Mouse (Mus musculus) ES-E14 (cell line): ENCODE results near the gene Marveld1. TPM values are rescaled to one million over a fixed set of nuclear protein-coding genes. Genes with fewer than 3 reads are reported as not detected.

Experiments
- DNase-seq: peaks from one replicate; pipeline ENCODE4 v3.0.0-alpha.2; 2013; ENCODE audit warnings: low read depth, low spot score
- H3K27ac ChIP-seq: 2 replicates; pipeline ENCODE4 v1.5.1; 2012; ENCODE audit warnings: low read depth, mild to moderate bottlenecking, low read length, moderate library complexity, mixed read lengths; ENCODE audit not compliant: poor library complexity, insufficient read depth, severe bottlenecking
- H3K36me3 ChIP-seq: 2 replicates; pipeline ENCODE4 v1.6.1; 2012; ENCODE audit warnings: mild to moderate bottlenecking, low read length, moderate library complexity, mixed read lengths; ENCODE audit not compliant: control insufficient read depth, poor library complexity, insufficient read depth, severe bottlenecking
- H3K4me1 ChIP-seq, 2 experiments: fragments of 150-350 bp in 1 of 2; sonication (generic) in 1 of 2; 2 replicates each; pipeline ENCODE4 v1.6.1; 2012; ENCODE audit warnings: low read length in 2 of 2, mild to moderate bottlenecking in 1 of 2, mixed read lengths in 1 of 2; ENCODE audit not compliant: control insufficient read depth in 2 of 2, insufficient read depth in 2 of 2, poor library complexity in 1 of 2
- H3K4me3 ChIP-seq, 2 experiments: fragments of 150-350 bp in 1 of 2; sonication (generic) in 1 of 2; 2 replicates each; pipeline ENCODE4 v1.5.1; 2012; ENCODE audit warnings: low read length in 2 of 2, low read depth in 1 of 2, mild to moderate bottlenecking in 1 of 2, mixed read lengths in 1 of 2; ENCODE audit not compliant: insufficient read depth in 1 of 2, poor library complexity in 1 of 2, severe bottlenecking in 1 of 2
- H3K9ac ChIP-seq: 2 replicates; pipeline ENCODE4 v1.6.1; 2012; ENCODE audit warnings: low read depth, mild to moderate bottlenecking, low read length, mixed read lengths; ENCODE audit not compliant: poor library complexity, insufficient read depth, severe bottlenecking
- H3K9me3 ChIP-seq: fragments of 150-350 bp; sonication (generic); 2 replicates; pipeline ENCODE4 v1.6.1; 2012; ENCODE audit warnings: low read depth, mild to moderate bottlenecking, low read length; ENCODE audit not compliant: control insufficient read depth, insufficient read depth
- CHD2 ChIP-seq: IDR thresholded peaks from 2 replicates; pipeline ENCODE4 v1.6.1; 2014; ENCODE audit warnings: mild to moderate bottlenecking, low read depth, low read length, inconsistent platforms
- HCFC1 ChIP-seq: IDR thresholded peaks from 2 replicates; pipeline ENCODE4 v1.6.1; 2012; ENCODE audit warnings: low read length, inconsistent platforms, borderline replicate concordance; ENCODE audit not compliant: insufficient read depth
- MAFK ChIP-seq: IDR thresholded peaks from 2 replicates; pipeline ENCODE4 v1.6.1; 2014; ENCODE audit warnings: mild to moderate bottlenecking, low read depth, low read length, inconsistent platforms; ENCODE audit not compliant: insufficient read depth
- ZC3H11A ChIP-seq: IDR thresholded peaks from 2 replicates; pipeline ENCODE4 v1.6.1; 2012; ENCODE audit warnings: low read depth, mild to moderate bottlenecking, inconsistent platforms, low read length, borderline replicate concordance
- ZNF384 ChIP-seq: IDR thresholded peaks from 2 replicates; pipeline ENCODE4 v1.6.1; 2012; ENCODE audit warnings: low read depth, low read length, inconsistent platforms
- in situ Hi-C, 2 experiments: fragments of 600-800 bp; cut with MboI; formaldehyde crosslinking; loops; one replicate each; pipeline ENCODE4 v1.15.1; 2025; ENCODE audit warnings: low sequenced_read_pairs in 2 of 2, inconsistent platforms in 1 of 2; ENCODE audit not compliant: unreplicated experiment in 2 of 2
- total RNA-seq: library from RNA; depleted of rRNA; stranded (reverse); fragments of 300-350 nt; gene quantifications from 2 replicates; pipeline ENCODE4 v1.2.3, GENCODE M21; 2012

Marveld1 gene
- total RNA-seq, 1 experiment, result 39.8 TPM

DNA sequence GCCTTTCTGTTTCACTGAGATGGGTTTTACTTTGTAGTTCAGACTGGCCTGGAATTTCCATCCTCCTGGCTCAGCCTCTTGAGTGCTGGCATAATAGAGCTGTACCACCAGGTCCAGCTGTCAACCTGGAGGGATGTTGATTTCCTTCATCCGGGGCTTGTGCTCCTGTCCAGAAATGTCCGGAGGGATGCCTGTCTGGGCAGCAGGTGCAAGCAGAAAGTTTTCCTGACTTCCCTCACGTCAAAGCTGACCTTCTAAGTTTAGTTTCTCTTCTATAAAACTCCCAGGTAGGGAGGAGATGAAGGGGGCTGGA lies 16.9 kb upstream of the Marveld1 start:
- peak overlapping the region; percentile 67; the same call in 1 of the 2 replicates for H3K9ac ChIP-seq
- H3K27ac ChIP-seq, result peak overlapping the region; percentile 87
- TF ChIP-seq MAFK, result no peak
- TF ChIP-seq HCFC1, result no peak
- TF ChIP-seq ZC3H11A, result no peak
- TF ChIP-seq CHD2, result no peak
- TF ChIP-seq ZNF384, result no peak
- in situ Hi-C loops, result no loop called here
- H3K4me3 ChIP-seq, result peak overlapping the region in 1 of 2 experiments; percentile 14; a peak in 1 of 4 replicates
- H3K36me3 ChIP-seq, result peaks cover 7% of the 10 kb centered on the region
- no peaks in the 10 kb centered on the region for H3K9me3 ChIP-seq
- peaks cover 28 to 33% of the 10 kb centered on the region in 2 experiments for H3K4me1 ChIP-seq
- no peak for DNase-seq

DNA sequence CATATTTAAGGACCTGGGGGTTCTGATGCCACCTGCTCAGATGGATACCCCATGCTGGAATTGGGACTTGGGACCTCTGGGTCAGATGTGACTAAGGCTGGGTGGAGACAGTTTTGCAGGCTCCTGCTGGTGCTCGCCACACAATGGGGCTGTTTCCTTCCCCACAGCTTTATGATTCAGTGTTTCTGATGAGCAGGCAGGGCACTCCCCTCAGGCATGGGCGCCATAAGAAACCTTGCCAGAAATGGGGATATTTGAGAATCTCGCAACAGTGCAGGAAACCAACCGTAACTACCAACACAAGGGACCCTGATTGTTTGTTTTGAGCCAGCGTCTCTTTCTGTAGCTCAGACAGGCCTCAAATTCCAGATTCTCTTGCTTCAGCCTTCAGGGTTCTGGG lies 16.1 kb upstream of the Marveld1 start:
- peak overlapping the region; percentile 26; the same call in 1 of the 2 replicates for H3K9ac ChIP-seq
- in situ Hi-C loops, result no loop called here
- H3K36me3 ChIP-seq, result peaks cover 4% of the 10 kb centered on the region; the same call in 1 of the 2 replicates
- no peak overlapping the region for H3K4me3 ChIP-seq
- peak overlapping the region; percentile 87; the same call in 1 of the 2 replicates for H3K27ac ChIP-seq
- DNase-seq, result no peak
- H3K4me1 ChIP-seq, result peaks cover 26 to 33% of the 10 kb centered on the region in 2 experiments
- TF ChIP-seq CHD2, result no peak
- TF ChIP-seq ZC3H11A, result no peak
- no peak for TF ChIP-seq HCFC1
- TF ChIP-seq ZNF384, result no peak
- no peak for TF ChIP-seq MAFK
- H3K9me3 ChIP-seq, result no peaks in the 10 kb centered on the region

GRCm38 (mm10) chr19:42135070-42135469 lies 12.1 kb upstream of the Marveld1 start:
- Histone ChIP-seq H3K9ac (no peak overlapping the region), H3K4me3 (no peak overlapping the region), H3K9me3 (no peaks in the 10 kb centered on the region), H3K4me1 (peaks cover 16 to 39% of the 10 kb centered on the region in 2 experiments; a peak in 3 of 4 replicates), H3K36me3 (no peaks in the 10 kb centered on the region), H3K27ac (peak overlapping the region; percentile 93; the same call in 1 of the 2 replicates)
- TF ChIP-seq CHD2 (no peak), ZC3H11A (no peak), ZNF384 (no peak)
- no peak for DNase-seq
- in situ Hi-C loops, result no loop called here

DNA sequence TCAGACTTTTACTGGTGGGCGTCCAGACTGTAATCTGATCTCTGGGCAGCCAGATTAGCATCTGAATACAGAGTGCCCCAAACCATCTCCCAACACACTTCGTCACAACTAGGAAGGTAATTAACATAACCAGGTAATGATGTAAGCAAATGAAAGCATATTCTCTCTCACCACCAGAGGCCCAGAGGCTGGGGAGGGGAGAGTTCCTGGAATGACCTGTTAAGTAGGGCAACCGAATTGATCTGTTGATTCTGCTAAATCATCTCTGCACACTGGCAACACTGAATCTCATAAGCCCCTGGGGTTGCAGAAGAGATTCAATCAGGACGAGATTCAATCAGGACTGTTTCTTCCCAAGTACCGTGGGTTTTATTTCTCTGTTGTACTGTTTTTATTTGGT lies 11.1 kb upstream of the Marveld1 start:
- peak overlapping the region; percentile 12 to 27; a peak in 2 of 4 replicates for H3K4me3 ChIP-seq
- peak; percentile 82 for DNase-seq
- no peaks in the 10 kb centered on the region for H3K36me3 ChIP-seq
- in situ Hi-C loops, result no loop called here
- peaks cover 9 to 35% of the 10 kb centered on the region in 2 experiments; a peak in 3 of 4 replicates for H3K4me1 ChIP-seq
- H3K27ac ChIP-seq, result peak overlapping the region; percentile 85; the same call in 1 of the 2 replicates
- TF ChIP-seq MAFK (peak; percentile 67), ZNF384 (no peak; the same call in 1 of the 2 replicates)
- no peaks in the 10 kb centered on the region for H3K9me3 ChIP-seq
- H3K9ac ChIP-seq, result no peak overlapping the region

DNA sequence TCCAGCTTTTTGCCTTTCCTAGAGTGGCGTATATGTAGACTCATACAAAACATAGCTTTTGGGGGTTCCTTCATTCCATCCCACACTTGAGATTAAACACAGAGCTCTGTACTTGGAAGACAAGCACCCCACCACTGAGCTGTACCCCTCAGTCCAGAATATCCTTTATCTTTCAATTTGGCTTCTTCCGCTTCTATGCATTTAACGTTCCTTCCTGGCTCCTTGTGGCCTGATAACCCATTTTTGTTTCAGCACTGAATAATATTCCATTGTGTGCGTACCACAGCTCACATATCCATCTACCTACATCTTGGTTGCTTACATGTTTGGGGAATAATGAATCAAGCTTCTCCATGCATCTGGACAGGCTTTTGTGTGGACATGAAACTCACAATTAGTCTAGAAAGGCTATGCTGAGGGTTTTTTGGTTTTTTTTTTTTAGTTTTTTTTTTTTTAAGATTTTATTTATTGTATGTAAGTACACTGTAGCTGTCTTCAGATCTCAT lies 10.0 kb upstream of the Marveld1 start:
- Histone ChIP-seq H3K27ac (peak overlapping the region; percentile 85), H3K4me3 (no peak overlapping the region), H3K9me3 (no peaks in the 10 kb centered on the region), H3K36me3 (no peaks in the 10 kb centered on the region), H3K9ac (peak overlapping the region; percentile 36; the same call in 1 of the 2 replicates), H3K4me1 (peaks cover 10 to 30% of the 10 kb centered on the region in 2 experiments; a peak in 3 of 4 replicates)
- TF ChIP-seq MAFK (no peak), CHD2 (no peak), ZNF384 (no peak), ZC3H11A (no peak), HCFC1 (no peak)
- in situ Hi-C loops, result no loop called here
- no peak for DNase-seq
